Mouse (Mus musculus) lung, embryonic 14.5 days (tissue): ENCODE measurements around the gene Dglucy. TPM values are rescaled to one million over a fixed set of nuclear protein-coding genes. Genes with fewer than 3 reads are reported as not detected.

Experiments
- ATAC-seq: fragments of 200-750 bp; cut with Nextera tagmentation; 2 replicates; pipeline ENCODE4 v1.8.0; 2017; ENCODE audit warnings: mild to moderate bottlenecking, moderate TSS enrichment, moderate library complexity; ENCODE audit not compliant: insufficient read depth
- DNase-seq: peaks from one replicate; pipeline ENCODE4 v3.0.0-alpha.2; 2015
- H3K27ac ChIP-seq: fragments of 300-500 bp; sonication (generic); 2 replicates; pipeline ENCODE4 v1.5.1; 2014; ENCODE audit warnings: low read depth, mild to moderate bottlenecking, moderate library complexity
- H3K27me3 ChIP-seq: fragments of 300-500 bp; sonication (generic); 2 replicates; pipeline ENCODE4 v1.6.1; 2014; ENCODE audit warnings: low read length, control low read depth; ENCODE audit not compliant: insufficient read depth
- H3K36me3 ChIP-seq: fragments of 300-500 bp; sonication (generic); 2 replicates; pipeline ENCODE4 v1.6.1; 2014; ENCODE audit warnings: control low read depth; ENCODE audit not compliant: insufficient read depth
- H3K4me1 ChIP-seq: fragments of 300-500 bp; sonication (generic); 2 replicates; pipeline ENCODE4 v1.6.1; 2014; ENCODE audit warnings: antibody characterized with exemption, control low read depth; ENCODE audit not compliant: insufficient read depth
- H3K4me2 ChIP-seq: fragments of 300-500 bp; sonication (generic); 2 replicates; pipeline ENCODE4 v1.6.1; 2014; ENCODE audit warnings: mild to moderate bottlenecking
- H3K4me3 ChIP-seq: fragments of 300-500 bp; sonication (generic); 2 replicates; pipeline ENCODE4 v1.5.1; 2014; ENCODE audit warnings: low read depth, low read length
- H3K9ac ChIP-seq: fragments of 300-500 bp; sonication (generic); 2 replicates; pipeline ENCODE4 v1.6.1; 2014
- H3K9me3 ChIP-seq: fragments of 300-500 bp; sonication (generic); 2 replicates; pipeline ENCODE4 v1.6.1; 2016; ENCODE audit warnings: low read depth, low read length, control low read depth
- CTCF ChIP-seq: IDR thresholded peaks from 2 replicates; pipeline ENCODE4 v1.5.1; 2016; ENCODE audit warnings: antibody characterized with exemption, low read depth
- WGBS: fragments of 180-500 bp; shearing (Covaris S2); extraction: QIAGEN DNeasy Blood & Tissue Kit; methylation state at CpG from one replicate; pipeline ENCODE4 v1.1.7; 2014; 5-methylcytosine and 5-hydroxymethylcytosine counted together
- polyA plus RNA-seq: library from polyadenylated mRNA; unstranded; fragments of >200 nt; fragmentation: Nextera tagmentation; extraction: Ambion mirVana; gene quantifications from 2 replicates; pipeline ENCODE4 v1.2.1, GENCODE M21; 2014

The Dglucy gene
- polyA plus RNA-seq, 1 experiment from 2014 or later: 3.8 TPM

GRCm38 (mm10) chr12:100772230-100772984 lies 6.5 kb upstream of the Dglucy start:
- no peak overlapping the region for H3K27ac ChIP-seq
- H3K4me1 ChIP-seq: no peaks in the 10 kb centered on the region
- no peaks in the 10 kb centered on the region for H3K36me3 ChIP-seq
- no peaks in the 10 kb centered on the region for H3K27me3 ChIP-seq
- DNase-seq (peak; percentile 73), ATAC-seq (peak; percentile 70; the same call in 1 of the 2 replicates)
- no peaks in the 10 kb centered on the region for H3K9me3 ChIP-seq
- no peak overlapping the region for H3K4me3 ChIP-seq
- no peak overlapping the region for H3K4me2 ChIP-seq
- H3K9ac ChIP-seq: no peak overlapping the region
- peak; percentile 38; the same call in 1 of the 2 replicates for TF ChIP-seq CTCF
- 19% methylated on average over 7 of the region's 7 CpGs for WGBS

GRCm38 (mm10) chr12:100774756-100775155 lies 4.1 kb upstream of the Dglucy start:
- Histone ChIP-seq H3K36me3 (no peaks in the 10 kb centered on the region), H3K9ac (no peak overlapping the region), H3K27ac (no peak overlapping the region), H3K4me3 (no peak overlapping the region), H3K4me1 (peaks cover 4% of the 10 kb centered on the region; the same call in 1 of the 2 replicates), H3K4me2 (no peak overlapping the region), H3K9me3 (no peaks in the 10 kb centered on the region), H3K27me3 (no peaks in the 10 kb centered on the region)
- 67% methylated on average over 7 of the region's 7 CpGs for WGBS
- ATAC-seq (no peak), DNase-seq (no peak)
- TF ChIP-seq CTCF: no peak

GRCm38 (mm10) chr12:100775291-100775690 lies 3.6 kb upstream of the Dglucy start:
- ATAC-seq: no peak
- no peak overlapping the region for H3K9ac ChIP-seq
- H3K4me2 ChIP-seq: no peak overlapping the region
- no peaks in the 10 kb centered on the region for H3K9me3 ChIP-seq
- H3K36me3 ChIP-seq: no peaks in the 10 kb centered on the region
- H3K27ac ChIP-seq: no peak overlapping the region
- DNase-seq: no peak
- peaks cover 4% of the 10 kb centered on the region; the same call in 1 of the 2 replicates for H3K4me1 ChIP-seq
- H3K27me3 ChIP-seq: no peaks in the 10 kb centered on the region
- no peak for TF ChIP-seq CTCF
- H3K4me3 ChIP-seq: no peak overlapping the region

- Histone ChIP-seq H3K27ac (no peak overlapping the region), H3K4me3 (no peak overlapping the region), H3K9ac (no peak overlapping the region), H3K27me3 (no peaks in the 10 kb centered on the region), H3K4me2 (no peak overlapping the region), H3K9me3 (no peaks in the 10 kb centered on the region), H3K4me1 (peaks cover 4% of the 10 kb centered on the region; the same call in 1 of the 2 replicates), H3K36me3 (no peaks in the 10 kb centered on the region)
- 73% methylated on average over 8 of the region's 8 CpGs for WGBS
- no peak for ATAC-seq
- no peak for TF ChIP-seq CTCF
- peak; percentile 7 for DNase-seq
Measured at GRCm38 (mm10) chr12:100775911-100776581, 2.8 kb upstream of the Dglucy start.

GRCm38 (mm10) chr12:100776991-100777390 lies 1.9 kb upstream of the Dglucy start:
- H3K4me2 ChIP-seq: no peak overlapping the region
- H3K4me3 ChIP-seq: no peak overlapping the region
- TF ChIP-seq CTCF: no peak
- H3K9ac ChIP-seq: no peak overlapping the region
- no peak for DNase-seq
- WGBS: 63% methylated on average over 6 of the region's 6 CpGs
- H3K27me3 ChIP-seq: no peaks in the 10 kb centered on the region
- H3K36me3 ChIP-seq: no peaks in the 10 kb centered on the region
- no peaks in the 10 kb centered on the region for H3K9me3 ChIP-seq
- H3K4me1 ChIP-seq: peaks cover 4% of the 10 kb centered on the region; the same call in 1 of the 2 replicates
- H3K27ac ChIP-seq: no peak overlapping the region
- no peak for ATAC-seq

- Histone ChIP-seq H3K27me3 (no peaks in the 10 kb centered on the region), H3K36me3 (no peaks in the 10 kb centered on the region), H3K4me1 (peaks cover 4% of the 10 kb centered on the region; the same call in 1 of the 2 replicates), H3K4me2 (peak overlapping the region; percentile 63), H3K27ac (peak overlapping the region; percentile 87), H3K4me3 (no peak overlapping the region; the same call in 1 of the 2 replicates), H3K9ac (peak overlapping the region; percentile 55; the same call in 1 of the 2 replicates), H3K9me3 (no peaks in the 10 kb centered on the region)
- DNase-seq (no peak), ATAC-seq (peak; percentile 25; the same call in 1 of the 2 replicates)
- no peak for TF ChIP-seq CTCF
- whole genome bisulfite sequencing: 85% methylated on average over 10 of the region's 10 CpGs
Measured at GRCm38 (mm10) chr12:100778276-100778933, 452 bp upstream of the Dglucy start.

- H3K9ac ChIP-seq: no peak overlapping the region
- ATAC-seq (no peak), DNase-seq (no peak)
- H3K4me1 ChIP-seq: peaks cover 4% of the 10 kb centered on the region; the same call in 1 of the 2 replicates
- no peaks in the 10 kb centered on the region for H3K36me3 ChIP-seq
- H3K9me3 ChIP-seq: no peaks in the 10 kb centered on the region
- no peak for TF ChIP-seq CTCF
- 87% methylated on average over 10 of the region's 10 CpGs for WGBS
- no peak overlapping the region for H3K4me3 ChIP-seq
- no peak overlapping the region for H3K4me2 ChIP-seq
- no peaks in the 10 kb centered on the region for H3K27me3 ChIP-seq
- H3K27ac ChIP-seq: no peak overlapping the region
Measured at GRCm38 (mm10) chr12:100780416-100780815, 1.6 kb downstream of the Dglucy start.
